Mouse (Mus musculus) erythroblast, embryonic 14.5 days (primary cell): Measurements from ENCODE around the gene Pkn2.

Experiments used
- GATA1 ChIP-seq: IDR thresholded peaks from 2 replicates; pipeline ENCODE4 v1.6.1; 2012; ENCODE audit warnings: low read length, inconsistent platforms, mixed read lengths
- TAL1 ChIP-seq: IDR thresholded peaks from 3 replicates; pipeline ENCODE4 v1.6.1; 2012; ENCODE audit warnings: low read length, inconsistent platforms, mixed read lengths

GRCm38 (mm10) chr3:142917171-142917570 lies 35.4 kb upstream of the Pkn2 start:
- TF ChIP-seq GATA1: no peak
- no peak for TF ChIP-seq TAL1
